Mouse (Mus musculus): ENCODE results near the gene Actc1. TPM values are rescaled to one million over a fixed set of nuclear protein-coding genes. Genes with fewer than 3 reads are reported as not detected.

The Actc1 gene
- polyA plus RNA-seq, 1 experiment from 2014 or later = 80.5 TPM

- Histone ChIP-seq H3K4me3 (ENCODE audit: low read depth, low read length) (no peak overlapping the region), H3K4me1 (ENCODE audit: control insufficient read depth, low read depth, low read length) (no peaks in the 10 kb centered on the region), H3K27ac (ENCODE audit: low read length) (no peak overlapping the region), H3K4me2 (ENCODE audit: low read depth, low read length) (no peak overlapping the region), H3K27me3 (ENCODE audit: control insufficient read depth, insufficient read depth, low read depth, low read length) (peaks cover 26% of the 10 kb centered on the region), H3K36me3 (ENCODE audit: control insufficient read depth, insufficient read depth) (no peaks in the 10 kb centered on the region), H3K9me3 (replicated peaks; ENCODE audit: control insufficient read depth, low read length) (no peaks in the 10 kb centered on the region), H3K9ac (ENCODE audit: low read depth, low read length) (no peak overlapping the region)
- no peak for ATAC-seq (ENCODE audit: low read depth)
- 37% methylated on average over 4 of the region's 4 CpGs for WGBS (ENCODE audit: insufficient replicate concordance)
These were observed 41.5 kb downstream of the Actc1 start for GRCm38 (mm10) chr2:114011838-114012237.

- Histone ChIP-seq H3K27ac (ENCODE audit: low read length) (no peak overlapping the region), H3K4me1 (ENCODE audit: control insufficient read depth, low read depth, low read length) (no peaks in the 10 kb centered on the region), H3K36me3 (ENCODE audit: control insufficient read depth, insufficient read depth) (no peaks in the 10 kb centered on the region), H3K4me2 (ENCODE audit: low read depth, low read length) (no peak overlapping the region), H3K9ac (ENCODE audit: low read depth, low read length) (no peak overlapping the region), H3K27me3 (ENCODE audit: control insufficient read depth, insufficient read depth, low read depth, low read length) (peaks cover 9% of the 10 kb centered on the region), H3K9me3 (replicated peaks; ENCODE audit: control insufficient read depth, low read length) (no peaks in the 10 kb centered on the region), H3K4me3 (ENCODE audit: low read depth, low read length) (no peak overlapping the region)
- 48% methylated on average over 2 of the region's 2 CpGs for WGBS (ENCODE audit: insufficient replicate concordance)
- ATAC-seq (ENCODE audit: low read depth) = no peak
These were observed 45.0 kb downstream of the Actc1 start for GRCm38 (mm10) chr2:114008321-114008720.

- Histone ChIP-seq H3K4me2 (ENCODE audit: low read depth, low read length) (no peak overlapping the region), H3K9ac (ENCODE audit: low read depth, low read length) (no peak overlapping the region), H3K4me1 (ENCODE audit: control insufficient read depth, low read depth, low read length) (no peaks in the 10 kb centered on the region), H3K27ac (ENCODE audit: low read length) (no peak overlapping the region), H3K9me3 (replicated peaks; ENCODE audit: control insufficient read depth, low read length) (no peaks in the 10 kb centered on the region), H3K36me3 (ENCODE audit: control insufficient read depth, insufficient read depth) (no peaks in the 10 kb centered on the region), H3K4me3 (ENCODE audit: low read depth, low read length) (no peak overlapping the region), H3K27me3 (ENCODE audit: control insufficient read depth, insufficient read depth, low read depth, low read length) (no peaks in the 10 kb centered on the region)
- 56% methylated on average over 8 of the region's 8 CpGs for WGBS (ENCODE audit: insufficient replicate concordance)
- ATAC-seq (ENCODE audit: low read depth) = no peak
These were observed 55.9 kb downstream of the Actc1 start for GRCm38 (mm10) chr2:113997484-113997883.

Other genes starting within 250 kb of the Actc1 start
- 0.20 TPM in 1 of 2 replicates, not detected in the other for gene Scg5, start 224.4 kb downstream of the Actc1 start, polyA plus RNA-seq (2015; fragmentation: Nextera tagmentation; extraction: Ambion mirVana)
- 17.0 and 17.7 TPM in 2 replicates for gene Arhgap11a, start 204.9 kb downstream of the Actc1 start, polyA plus RNA-seq (2015; fragmentation: Nextera tagmentation; extraction: Ambion mirVana)
- not detected in 2 replicates for gene Gjd2, start 39.9 kb downstream of the Actc1 start, polyA plus RNA-seq (2015; fragmentation: Nextera tagmentation; extraction: Ambion mirVana)
- 16.3 and 16.5 TPM in 2 replicates for gene Aqr, start 133.5 kb upstream of the Actc1 start, polyA plus RNA-seq (2015; fragmentation: Nextera tagmentation; extraction: Ambion mirVana)
- 0.97 and 1.1 TPM in 2 replicates for gene Zfp770, start 147.9 kb upstream of the Actc1 start, polyA plus RNA-seq (2015; fragmentation: Nextera tagmentation; extraction: Ambion mirVana)